Mouse (Mus musculus): ENCODE data around the gene Trp73. TPM values are rescaled to one million over a fixed set of nuclear protein-coding genes. Genes with fewer than 3 reads are reported as not detected.

Trp73 gene
- total RNA-seq, 2 experiments from 2014 or later = not detected

DNA sequence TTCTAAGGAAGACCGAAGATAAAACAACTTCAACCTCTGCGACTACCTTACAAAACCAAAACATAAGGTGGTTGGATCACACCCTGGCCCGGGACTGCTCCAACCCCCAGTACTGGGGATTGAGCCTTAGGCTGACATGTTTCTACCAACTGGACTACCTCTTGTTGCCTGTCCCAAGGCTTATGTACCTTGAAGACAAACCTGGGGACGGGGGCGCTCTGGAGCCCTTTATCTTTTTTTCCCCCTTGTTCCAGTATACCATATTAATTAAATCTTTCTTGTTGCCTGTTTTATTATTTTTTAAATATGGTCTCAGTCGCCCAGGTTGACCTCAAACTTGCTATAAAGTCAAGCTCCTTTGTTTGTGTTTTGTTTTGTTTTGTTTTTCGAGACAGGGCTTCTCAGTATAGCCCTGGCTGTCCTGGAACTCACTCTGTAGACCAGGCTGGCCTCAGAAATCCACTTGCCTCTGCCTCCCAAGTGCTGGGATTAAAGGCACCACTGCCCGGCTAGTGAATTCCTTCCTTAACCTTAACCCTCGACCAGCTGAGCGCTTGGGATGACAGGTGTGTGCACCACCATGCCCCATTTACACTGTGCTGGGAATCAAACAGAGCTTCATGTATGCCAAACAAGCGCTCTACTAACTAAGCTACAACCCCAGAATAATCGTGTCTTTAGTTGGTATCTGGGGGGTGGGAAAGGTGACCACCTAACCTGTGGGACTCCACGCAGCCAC lies 128.9 kb downstream of the Trp73 start:
- intact Hi-C loops (cut with DNase I) = loop anchor here (1.0 to 2.0 kb wide), 2 partner anchors 36 to 56 kb away; partner anchors contain the start of genes Cep104 and Dffb
- DNase-seq = no peak

- no peak for DNase-seq
- intact Hi-C loops (cut with DNase I) = no loop called here
These were observed 132.2 kb downstream of the Trp73 start for GRCm38 (mm10) chr4:154007759-154008158.

GRCm38 (mm10) chr4:154006264-154006663 lies 133.7 kb downstream of the Trp73 start:
- intact Hi-C loops (cut with DNase I) = no loop called here
- DNase-seq = no peak

Other genes with a start within 250 kb of the Trp73 start
- 10 to 100 TPM; 14.0 to 15.4 TPM for gene A430005L14Rik, start 183.0 kb downstream of the Trp73 start, total RNA-seq (2021)
- gene Dffb, start 165.1 kb downstream of the Trp73 start, total RNA-seq (2021) = 1 to 10 TPM; 3.7 to 4.4 TPM
- 10 to 100 TPM; 28.0 to 29.6 TPM for gene Cep104, start 165.0 kb downstream of the Trp73 start, total RNA-seq (2021)
- gene Lrrc47, start 128.5 kb downstream of the Trp73 start, total RNA-seq (2021) = 10 to 100 TPM; 30.6 to 33.1 TPM
- gene Smim1, start 114.0 kb downstream of the Trp73 start, total RNA-seq (2021) = 1 to 10 TPM; 5.9 to 7.0 TPM
- gene Ccdc27, start 97.5 kb downstream of the Trp73 start, total RNA-seq (2021) = not detected
- gene Wrap73, start 2.2 kb upstream of the Trp73 start, total RNA-seq (2021) = 10 to 100 TPM; 10.8 to 15.0 TPM
- gene Tprgl, start 20.5 kb upstream of the Trp73 start, total RNA-seq (2021) = 100 to 1,000 TPM; 132 to 136 TPM
- 1 to 10 TPM; 5.4 to 8.0 TPM for gene Megf6, start 30.5 kb upstream of the Trp73 start, total RNA-seq (2021)
- under 1 TPM; 0.17 to 0.19 TPM for gene Arhgef16, start 161.5 kb upstream of the Trp73 start, total RNA-seq (2021)
- not detected for gene B230104I21Rik, start 195.9 kb upstream of the Trp73 start, total RNA-seq (2021)

All from heart, postnatal 36 days (tissue).